Mouse (Mus musculus): ENCODE data around the gene Olfr328. TPM values are rescaled to one million over a fixed set of nuclear protein-coding genes. Genes with fewer than 3 reads are reported as not detected.
"Not testable (repeated sequence)": the region's sequence is repeated elsewhere in the genome, so short reads cannot be mapped to it uniquely, and the experiment has no call there.

The Olfr328 gene
- polyA plus RNA-seq, 1 experiment from 2014 or later, result 0.07 TPM

- H3K36me3 ChIP-seq (ENCODE audit: control insufficient read depth, insufficient read depth, low read length); ATAC-seq (replicated peaks; ENCODE audit: low FRiP score); DNase-seq (ENCODE audit: low spot score); H3K9me3 ChIP-seq (ENCODE audit: control insufficient read depth, low read length); H3K27ac ChIP-seq (ENCODE audit: low read depth, low read length); H3K4me1 ChIP-seq (replicated peaks; ENCODE audit: control insufficient read depth, insufficient read depth, low read length); H3K4me2 ChIP-seq (ENCODE audit: low read depth, low read length, severe bottlenecking); H3K9ac ChIP-seq (ENCODE audit: low read length); H3K27me3 ChIP-seq (ENCODE audit: control insufficient read depth, insufficient read depth, low read length); H3K4me3 ChIP-seq (ENCODE audit: low read depth, low read length): not testable (repeated sequence)
Observed at GRCm38 (mm10) chr11:58502472-58502871, 53.0 kb downstream of the Olfr328 start, which contains the start of gene Olfr331. Olfr331 (minus strand) TSS chr11:58502572.

Other genes with a start within 250 kb of the Olfr328 start
- 17.4 and 20.0 TPM in 2 replicates for gene Zfp692, start 248.6 kb downstream of the Olfr328 start, polyA plus RNA-seq (2014; fragmentation: Nextera tagmentation; extraction: Ambion mirVana)
- 30.6 and 33.2 TPM in 2 replicates for gene Zfp672, start 225.3 kb downstream of the Olfr328 start, polyA plus RNA-seq (2014; fragmentation: Nextera tagmentation; extraction: Ambion mirVana)
- gene Sh3bp5l, start 224.9 kb downstream of the Olfr328 start, polyA plus RNA-seq (2014; fragmentation: Nextera tagmentation; extraction: Ambion mirVana), result 36.7 and 41.0 TPM in 2 replicates
- gene Lypd8, start 176.6 kb downstream of the Olfr328 start, polyA plus RNA-seq (2014; fragmentation: Nextera tagmentation; extraction: Ambion mirVana), result not detected in 2 replicates
- gene 1810065E05Rik, start 134.5 kb downstream of the Olfr328 start, polyA plus RNA-seq (2014; fragmentation: Nextera tagmentation; extraction: Ambion mirVana), result not detected in 2 replicates
- gene Gm12253, start 123.1 kb downstream of the Olfr328 start, polyA plus RNA-seq (2014; fragmentation: Nextera tagmentation; extraction: Ambion mirVana), result not detected in 2 replicates
- gene Lypd9, start 102.7 kb downstream of the Olfr328 start, polyA plus RNA-seq (2014; fragmentation: Nextera tagmentation; extraction: Ambion mirVana), result not detected in 2 replicates
- not detected in 2 replicates for gene Olfr30, start 93.4 kb downstream of the Olfr328 start, polyA plus RNA-seq (2014; fragmentation: Nextera tagmentation; extraction: Ambion mirVana)
- gene Olfr332, start 63.1 kb downstream of the Olfr328 start, polyA plus RNA-seq (2014; fragmentation: Nextera tagmentation; extraction: Ambion mirVana), result not detected in 2 replicates
- gene Olfr331, start 53.1 kb downstream of the Olfr328 start, polyA plus RNA-seq (2014; fragmentation: Nextera tagmentation; extraction: Ambion mirVana), result not detected in 2 replicates
- not detected in 2 replicates for gene Olfr330, start 20.8 kb downstream of the Olfr328 start, polyA plus RNA-seq (2014; fragmentation: Nextera tagmentation; extraction: Ambion mirVana)
- gene Olfr329-ps, start 9.2 kb downstream of the Olfr328 start, polyA plus RNA-seq (2014; fragmentation: Nextera tagmentation; extraction: Ambion mirVana), result not detected in 2 replicates
- gene Olfr224, start 14.9 kb upstream of the Olfr328 start, polyA plus RNA-seq (2014; fragmentation: Nextera tagmentation; extraction: Ambion mirVana), result not detected in 2 replicates
- gene Olfr325, start 22.1 kb upstream of the Olfr328 start, polyA plus RNA-seq (2014; fragmentation: Nextera tagmentation; extraction: Ambion mirVana), result not detected in 2 replicates
- not detected in 2 replicates for gene Olfr324, start 39.5 kb upstream of the Olfr328 start, polyA plus RNA-seq (2014; fragmentation: Nextera tagmentation; extraction: Ambion mirVana)
- not detected in 2 replicates for gene 2210407C18Rik, start 60.4 kb upstream of the Olfr328 start, polyA plus RNA-seq (2014; fragmentation: Nextera tagmentation; extraction: Ambion mirVana)
- gene Olfr323, start 74.9 kb upstream of the Olfr328 start, polyA plus RNA-seq (2014; fragmentation: Nextera tagmentation; extraction: Ambion mirVana), result not detected in 2 replicates
- gene Trim58, start 84.8 kb upstream of the Olfr328 start, polyA plus RNA-seq (2014; fragmentation: Nextera tagmentation; extraction: Ambion mirVana), result 0.55 and 0.60 TPM in 2 replicates
- not detected in 2 replicates for gene Olfr322, start 103.1 kb upstream of the Olfr328 start, polyA plus RNA-seq (2014; fragmentation: Nextera tagmentation; extraction: Ambion mirVana)
- not detected in 2 replicates for gene Olfr320, start 125.5 kb upstream of the Olfr328 start, polyA plus RNA-seq (2014; fragmentation: Nextera tagmentation; extraction: Ambion mirVana)
- gene Olfr319, start 143.5 kb upstream of the Olfr328 start, polyA plus RNA-seq (2014; fragmentation: Nextera tagmentation; extraction: Ambion mirVana), result not detected in 2 replicates
- not detected in 2 replicates for gene Olfr318, start 168.4 kb upstream of the Olfr328 start, polyA plus RNA-seq (2014; fragmentation: Nextera tagmentation; extraction: Ambion mirVana)
- gene Olfr317, start 183.6 kb upstream of the Olfr328 start, polyA plus RNA-seq (2014; fragmentation: Nextera tagmentation; extraction: Ambion mirVana), result not detected in 2 replicates
- not detected in 2 replicates for gene Olfr316, start 197.1 kb upstream of the Olfr328 start, polyA plus RNA-seq (2014; fragmentation: Nextera tagmentation; extraction: Ambion mirVana)
- gene Olfr315, start 217.6 kb upstream of the Olfr328 start, polyA plus RNA-seq (2014; fragmentation: Nextera tagmentation; extraction: Ambion mirVana), result not detected in 2 replicates
- gene Olfr314, start 227.3 kb upstream of the Olfr328 start, polyA plus RNA-seq (2014; fragmentation: Nextera tagmentation; extraction: Ambion mirVana), result not detected in 2 replicates
- 1.8 and 2.0 TPM in 2 replicates for gene Fam183b, start 246.3 kb upstream of the Olfr328 start, polyA plus RNA-seq (2014; fragmentation: Nextera tagmentation; extraction: Ambion mirVana)